ENCODE assay signal across 10 mouse cellular contexts in the genomic region with DNA sequence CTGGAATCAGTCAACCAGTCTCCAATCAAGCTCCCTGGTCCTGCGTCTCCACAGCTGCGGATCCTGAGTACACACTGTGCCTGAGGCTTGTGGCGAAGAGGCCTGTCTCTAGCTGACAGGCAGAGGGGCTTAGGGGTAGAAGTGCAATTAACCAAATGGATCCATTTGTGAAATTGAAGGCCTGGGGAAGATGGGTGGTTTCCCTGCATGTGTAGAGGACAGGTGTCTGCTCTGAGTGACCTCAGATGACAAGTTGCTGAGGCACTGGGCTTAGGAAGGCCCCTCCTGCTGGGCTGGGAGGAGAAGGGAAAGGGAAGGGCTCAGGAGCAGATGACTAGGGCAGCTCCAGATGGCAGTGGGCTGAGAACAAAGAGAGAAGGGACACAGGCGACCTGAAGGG.
DNase-seq lines count a peak whose midpoint lies in the region; ATAC-seq lines count a peak whose summit lies in the region.
"Had no signal": no experiment of that assay in that cellular context is flagged by ENCODE, and none has a peak within 500 bp of the region (broad histone marks: within the 10 kb centered on the region; RNA-seq: fewer than 3 reads in every experiment).

No protein-coding gene starts in this region.

- H3K9me3 ChIP-seq in forebrain, embryonic 15.5 days: no peaks in the 10 kb centered on the region
- no peaks in the 10 kb centered on the region for H3K9me3 ChIP-seq in midbrain, embryonic 13.5 days

- intact Hi-C loops in left cerebral cortex, postnatal 4 days (cut with DNase I): no loop called here

- peak; percentile 53; the same call in 1 of the 2 replicates for ATAC-seq in forebrain, embryonic 15.5 days (replicated peaks)
- ATAC-seq in midbrain, embryonic 13.5 days: peak; percentile 70
- ATAC-seq in CD4-positive, CD25-positive, alpha-beta regulatory T cell, adult 4 months: no peak
- ATAC-seq: activated CD4-positive, CD25-positive, alpha-beta regulatory T cell, adult 4 months had no signal

- peak; percentile 62 for DNase-seq in left cerebral cortex, postnatal 4 days
- no peak for DNase-seq in left cerebral cortex, adult 9 months (ENCODE audit: low spot score in 2 of 2)
- DNase-seq in right cerebral cortex, adult 2 months (ENCODE audit: low spot score in 2 of 2): no peak
- DNase-seq in frontal cortex, adult 2 months (ENCODE audit: extremely low spot score in 1 of 2, low spot score in 1 of 2): no peak
- DNase-seq: kidney, adult 18-20 months had no signal

- WGBS in forebrain, embryonic 15.5 days: 19% methylated on average over 4 of the region's 4 CpGs
- 17% methylated on average over 4 of the region's 4 CpGs for WGBS in midbrain, embryonic 13.5 days

- peaks cover 44% of the 10 kb centered on the region for H3K4me1 ChIP-seq in forebrain, embryonic 15.5 days
- peaks cover 53% of the 10 kb centered on the region for H3K4me1 ChIP-seq in midbrain, embryonic 13.5 days (replicated peaks)

- H3K27ac ChIP-seq in forebrain, embryonic 15.5 days (replicated peaks): peak overlapping the region; percentile 92
- H3K27ac ChIP-seq in midbrain, embryonic 13.5 days: peak overlapping the region; percentile 91
- H3K27ac ChIP-seq: liver, embryonic 14.5 days had no signal

- no peak overlapping the region for H3K4me3 ChIP-seq in forebrain, embryonic 15.5 days
- no peak overlapping the region for H3K4me3 ChIP-seq in midbrain, embryonic 13.5 days (replicated peaks)

- no peaks in the 10 kb centered on the region for H3K27me3 ChIP-seq in forebrain, embryonic 15.5 days
- no peaks in the 10 kb centered on the region for H3K27me3 ChIP-seq in midbrain, embryonic 13.5 days

- H3K36me3 ChIP-seq in forebrain, embryonic 15.5 days: peaks cover 5% of the 10 kb centered on the region; the same call in 1 of the 2 replicates
- H3K36me3 ChIP-seq in midbrain, embryonic 13.5 days: peaks cover 6% of the 10 kb centered on the region; the same call in 1 of the 2 replicates

- no peak overlapping the region for H3K4me2 ChIP-seq in forebrain, embryonic 15.5 days (replicated peaks)
- no peak overlapping the region for H3K4me2 ChIP-seq in midbrain, embryonic 13.5 days (replicated peaks)

- H3K9ac ChIP-seq in forebrain, embryonic 15.5 days (replicated peaks): no peak overlapping the region
- H3K9ac ChIP-seq in midbrain, embryonic 13.5 days (replicated peaks): peak overlapping the region; percentile 14; the same call in 1 of the 2 replicates
- H3K9ac ChIP-seq: liver, embryonic 14.5 days had no signal
